Mouse (Mus musculus) thymus, adult 2 months (tissue): ENCODE measurements around the gene Nemf. TPM values are rescaled to one million over a fixed set of nuclear protein-coding genes. Genes with fewer than 3 reads are reported as not detected.

Experiments used
- DNase-seq: peaks from one replicate; pipeline ENCODE4 v3.0.0; 2021
- H3K27ac ChIP-seq: fragments of 200-500 bp; 2 replicates; pipeline ENCODE4 v1.5.1; 2012; ENCODE audit warnings: low read length, control low read depth; ENCODE audit not compliant: control insufficient read depth, insufficient read depth
- H3K27me3 ChIP-seq: fragments of 200-500 bp; 2 replicates; pipeline ENCODE4 v1.6.1; 2012; ENCODE audit warnings: mild to moderate bottlenecking, low read length, moderate library complexity, mixed read lengths; ENCODE audit not compliant: control insufficient read depth, insufficient read depth
- H3K36me3 ChIP-seq: fragments of 200-500 bp; 2 replicates; pipeline ENCODE4 v1.6.1; 2012; ENCODE audit warnings: mild to moderate bottlenecking, low read length, moderate library complexity; ENCODE audit not compliant: control insufficient read depth, insufficient read depth
- H3K4me1 ChIP-seq: fragments of 200-500 bp; replicated peaks from 2 replicates; pipeline ENCODE4 v1.6.1; 2012; ENCODE audit warnings: low read length; ENCODE audit not compliant: control insufficient read depth, insufficient read depth
- H3K4me3 ChIP-seq: fragments of 200-500 bp; 2 replicates; pipeline ENCODE4 v1.5.1; 2012; ENCODE audit warnings: mild to moderate bottlenecking, low read length, control low read depth, moderate library complexity; ENCODE audit not compliant: control insufficient read depth, insufficient read depth
- CTCF ChIP-seq: fragments of 200-500 bp; IDR thresholded peaks from 2 replicates; pipeline ENCODE4 v1.5.1; 2012; ENCODE audit warnings: mild to moderate bottlenecking, control low read depth, low read length, moderate library complexity, borderline replicate concordance; ENCODE audit not compliant: control insufficient read depth, poor library complexity, insufficient read depth; ENCODE audit errors: extremely low read depth
- POLR2A ChIP-seq: fragments of 200-500 bp; IDR thresholded peaks from 2 replicates; pipeline ENCODE4 v1.6.1; 2012; ENCODE audit warnings: mild to moderate bottlenecking, low read length, control low read depth, moderate library complexity; ENCODE audit not compliant: control insufficient read depth, poor library complexity, insufficient read depth; ENCODE audit errors: extremely low read depth
- WGBS: fragments of 180-500 bp; shearing (Covaris S2); methylation state at CpG from one replicate; pipeline ENCODE4 v1.1.7; 2018; 5-methylcytosine and 5-hydroxymethylcytosine counted together
- polyA plus RNA-seq: library from polyadenylated mRNA; depleted of rRNA; stranded (reverse); fragments of >200 nt; gene quantifications from 2 replicates; pipeline ENCODE4 v1.2.3, GENCODE M21; 2012

The Nemf gene
- polyA plus RNA-seq, 1 experiment = 8.5 TPM

GRCm38 (mm10) chr12:69299831-69300230, 57.1 kb downstream of the Nemf start:
- no peak overlapping the region for H3K4me3 ChIP-seq
- no peaks in the 10 kb centered on the region for H3K27me3 ChIP-seq
- H3K4me1 ChIP-seq = peaks cover 7% of the 10 kb centered on the region
- TF ChIP-seq CTCF = no peak
- TF ChIP-seq POLR2A = no peak
- H3K27ac ChIP-seq = no peak overlapping the region
- WGBS = 98% methylated on average over 3 of the region's 3 CpGs
- no peaks in the 10 kb centered on the region for H3K36me3 ChIP-seq
- DNase-seq = no peak

GRCm38 (mm10) chr12:69299231-69299630, 57.7 kb downstream of the Nemf start:
- Histone ChIP-seq H3K4me3 (no peak overlapping the region), H3K27ac (no peak overlapping the region), H3K36me3 (no peaks in the 10 kb centered on the region), H3K4me1 (peaks cover 7% of the 10 kb centered on the region), H3K27me3 (no peaks in the 10 kb centered on the region)
- WGBS = 95% methylated on average over 12 of the region's 12 CpGs
- no peak for TF ChIP-seq POLR2A
- TF ChIP-seq CTCF = no peak
- DNase-seq = no peak

- no peak for TF ChIP-seq POLR2A
- no peak for TF ChIP-seq CTCF
- whole genome bisulfite sequencing = 96% methylated on average over 4 of the region's 4 CpGs
- Histone ChIP-seq H3K27ac (no peak overlapping the region), H3K4me1 (peaks cover 7% of the 10 kb centered on the region), H3K27me3 (no peaks in the 10 kb centered on the region), H3K4me3 (no peak overlapping the region), H3K36me3 (no peaks in the 10 kb centered on the region)
- no peak for DNase-seq
These were observed 58.7 kb downstream of the Nemf start for GRCm38 (mm10) chr12:69298281-69298680.

GRCm38 (mm10) chr12:69297411-69298150, 59.4 kb downstream of the Nemf start:
- TF ChIP-seq POLR2A = no peak
- no peak for TF ChIP-seq CTCF
- H3K4me1 ChIP-seq = peaks cover 7% of the 10 kb centered on the region
- H3K27ac ChIP-seq = no peak overlapping the region
- H3K36me3 ChIP-seq = no peaks in the 10 kb centered on the region
- whole genome bisulfite sequencing = 41% methylated on average over 20 of the region's 20 CpGs
- H3K4me3 ChIP-seq = peak overlapping the region; percentile 68
- no peak for DNase-seq
- H3K27me3 ChIP-seq = no peaks in the 10 kb centered on the region

GRCm38 (mm10) chr12:69296511-69297410, 60.2 kb downstream of the Nemf start, which contains the start of gene Klhdc2:
TSS of gene Klhdc2 (plus strand) at chr12:69296681.
- Histone ChIP-seq H3K4me1 (peaks cover 7% of the 10 kb centered on the region), H3K27ac (no peak within 1 kb of the TSS), H3K4me3 (peak within 1 kb of the TSS; percentile 68), H3K27me3 (no peaks in the 10 kb centered on the region), H3K36me3 (no peaks in the 10 kb centered on the region)
- no peak for TF ChIP-seq POLR2A
- TF ChIP-seq CTCF = no peak
- 1% methylated on average over 98 of the region's 98 CpGs for WGBS
- DNase-seq = peak; percentile 47

- Histone ChIP-seq H3K4me3 (no peak overlapping the region), H3K4me1 (peaks cover 7% of the 10 kb centered on the region), H3K36me3 (no peaks in the 10 kb centered on the region), H3K27ac (no peak overlapping the region), H3K27me3 (no peaks in the 10 kb centered on the region)
- no peak for DNase-seq
- TF ChIP-seq POLR2A (no peak), CTCF (no peak)
- WGBS = 84% methylated on average over 4 of the region's 4 CpGs
These were observed 61.3 kb downstream of the Nemf start for GRCm38 (mm10) chr12:69295651-69296050.
